Mouse (Mus musculus) hindbrain, embryonic 16.5 days (tissue): ENCODE results near the gene Prr15l. TPM values are rescaled to one million over a fixed set of nuclear protein-coding genes. Genes with fewer than 3 reads are reported as not detected.

ENCODE experiments used
- ATAC-seq: fragments of 200-750 bp; cut with Nextera tagmentation; 2 replicates; pipeline ENCODE4 v1.8.0; 2017; ENCODE audit warnings: moderate TSS enrichment, moderate library complexity
- H3K27ac ChIP-seq: fragments of 300-500 bp; sonication (generic); 2 replicates; pipeline ENCODE4 v1.5.1; 2014; ENCODE audit warnings: low read depth, mild to moderate bottlenecking, control low read depth, low read length, moderate library complexity
- H3K27me3 ChIP-seq: fragments of 300-500 bp; sonication (generic); replicated peaks from 2 replicates; pipeline ENCODE4 v1.6.1; 2014; ENCODE audit warnings: low read length; ENCODE audit not compliant: control insufficient read depth, insufficient read depth
- H3K36me3 ChIP-seq: fragments of 300-500 bp; sonication (generic); 2 replicates; pipeline ENCODE4 v1.6.1; 2014; ENCODE audit warnings: mild to moderate bottlenecking, low read length, moderate library complexity, mixed read lengths; ENCODE audit not compliant: control insufficient read depth, insufficient read depth
- H3K4me1 ChIP-seq: fragments of 300-500 bp; sonication (generic); 2 replicates; pipeline ENCODE4 v1.6.1; 2014; ENCODE audit warnings: low read depth, low read length; ENCODE audit not compliant: control insufficient read depth, insufficient read depth
- H3K4me2 ChIP-seq: fragments of 300-500 bp; sonication (generic); 2 replicates; pipeline ENCODE4 v1.6.1; 2014; ENCODE audit warnings: mild to moderate bottlenecking, low read length, control low read depth, moderate library complexity
- H3K4me3 ChIP-seq: fragments of 300-500 bp; sonication (generic); 2 replicates; pipeline ENCODE4 v1.5.1; 2014; ENCODE audit warnings: mild to moderate bottlenecking, low read length, control low read depth, moderate library complexity
- H3K9ac ChIP-seq: fragments of 300-500 bp; sonication (generic); 2 replicates; pipeline ENCODE4 v1.6.1; 2014; ENCODE audit warnings: low read depth, mild to moderate bottlenecking, control low read depth, low read length, moderate library complexity
- H3K9me3 ChIP-seq: fragments of 300-500 bp; sonication (generic); 2 replicates; pipeline ENCODE4 v1.6.1; 2014; ENCODE audit warnings: mild to moderate bottlenecking, low read length, moderate library complexity; ENCODE audit not compliant: control insufficient read depth
- WGBS: fragments of 180-500 bp; shearing (Covaris S2); extraction: QIAGEN DNeasy Blood & Tissue Kit; methylation state at CpG from one replicate; pipeline ENCODE4 v1.1.7; 2014; 5-methylcytosine and 5-hydroxymethylcytosine counted together
- polyA plus RNA-seq: library from polyadenylated mRNA; unstranded; fragments of >200 nt; fragmentation: Nextera tagmentation; extraction: Ambion mirVana; gene quantifications from 2 replicates; pipeline ENCODE4 v1.2.1, GENCODE M21; 2015

Prr15l gene
- polyA plus RNA-seq, 1 experiment from 2014 or later = 0.60 TPM

DNA sequence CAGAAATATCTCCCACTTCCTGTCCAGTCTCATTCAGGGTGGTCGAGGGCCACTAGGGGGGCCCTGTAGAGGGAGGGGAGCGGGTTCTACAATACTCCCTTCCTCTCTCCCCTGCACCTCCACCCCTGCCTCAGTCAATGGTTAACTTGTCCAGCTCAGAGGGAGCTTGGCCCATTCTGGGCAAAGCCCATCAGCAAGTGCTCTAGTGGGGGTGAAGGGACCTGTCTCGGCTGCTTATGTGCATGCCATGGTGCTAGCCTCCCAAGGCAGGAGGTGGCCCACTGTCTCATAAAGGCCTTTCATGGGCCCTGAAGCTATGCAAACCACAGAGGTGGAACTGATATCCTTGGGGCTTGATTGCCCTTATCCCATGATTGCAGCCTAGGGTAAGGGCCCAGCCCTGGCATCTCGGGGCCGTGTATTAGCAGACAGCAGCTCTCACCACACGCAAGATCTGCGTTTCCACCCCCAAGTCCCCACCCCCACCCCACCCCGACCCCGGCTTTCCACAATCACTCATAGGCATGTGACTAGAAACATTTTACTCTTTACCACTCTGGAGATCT, 1.9 kb downstream of the Prr15l start:
- Histone ChIP-seq H3K9ac (no peak overlapping the region), H3K4me1 (0 out of 2 replicates have a peak, but pooled peaks cover 2% of the 10 kb centered on the region), H3K4me3 (no peak overlapping the region), H3K9me3 (no peaks in the 10 kb centered on the region), H3K36me3 (no peaks in the 10 kb centered on the region), H3K4me2 (no peak overlapping the region), H3K27me3 (peaks cover 4% of the 10 kb centered on the region; the same call in 1 of the 2 replicates), H3K27ac (no peak overlapping the region)
- no peak for ATAC-seq
- 70% methylated on average over 9 of the region's 9 CpGs for WGBS

- Histone ChIP-seq H3K9me3 (no peaks in the 10 kb centered on the region), H3K4me1 (0 out of 2 replicates have a peak, but pooled peaks cover 2% of the 10 kb centered on the region), H3K9ac (no peak overlapping the region), H3K27me3 (peaks cover 4% of the 10 kb centered on the region; the same call in 1 of the 2 replicates), H3K4me2 (no peak overlapping the region), H3K36me3 (no peaks in the 10 kb centered on the region), H3K4me3 (no peak overlapping the region), H3K27ac (no peak overlapping the region)
- ATAC-seq = no peak
- 73% methylated on average over 8 of the region's 8 CpGs for WGBS
Measured at GRCm38 (mm10) chr11:96931327-96932062, 3.6 kb downstream of the Prr15l start.

- no peak for ATAC-seq
- WGBS = 91% methylated on average over 13 of the region's 13 CpGs
- Histone ChIP-seq H3K27me3 (peaks cover 4% of the 10 kb centered on the region; the same call in 1 of the 2 replicates), H3K27ac (no peak overlapping the region), H3K9ac (no peak overlapping the region), H3K9me3 (no peaks in the 10 kb centered on the region), H3K4me1 (0 out of 2 replicates have a peak, but pooled peaks cover 2% of the 10 kb centered on the region), H3K36me3 (no peaks in the 10 kb centered on the region), H3K4me3 (no peak overlapping the region), H3K4me2 (no peak overlapping the region)
Measured at GRCm38 (mm10) chr11:96933562-96934276, 5.8 kb downstream of the Prr15l start.

DNA sequence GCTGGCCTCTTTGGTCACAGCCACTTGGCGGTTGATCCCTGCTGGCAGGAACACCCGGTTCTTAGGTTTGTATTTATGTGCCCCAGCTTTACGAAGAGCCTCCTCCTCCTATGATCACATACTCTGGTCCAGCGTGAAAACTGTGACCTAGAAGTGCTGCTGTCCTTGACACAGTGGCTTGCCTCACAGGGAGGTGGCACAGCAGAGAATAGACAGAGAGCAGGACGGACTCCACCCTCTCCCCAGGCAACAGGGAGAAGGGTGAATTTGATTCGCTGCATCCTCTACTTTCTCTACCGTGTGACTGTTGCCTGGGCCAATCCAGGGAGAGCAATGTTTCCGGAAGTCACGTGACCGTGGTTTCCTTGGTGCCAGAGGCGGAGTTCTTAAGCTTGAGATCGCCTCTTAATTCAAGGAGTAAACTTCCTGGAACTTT, 7.0 kb downstream of the Prr15l start:
- H3K9me3 ChIP-seq = no peaks in the 10 kb centered on the region
- no peaks in the 10 kb centered on the region for H3K36me3 ChIP-seq
- H3K4me3 ChIP-seq = no peak overlapping the region
- peak overlapping the region; percentile 35 for H3K4me2 ChIP-seq
- 21% methylated on average over 12 of the region's 12 CpGs for WGBS
- no peak overlapping the region for H3K27ac ChIP-seq
- peak; percentile 91 for ATAC-seq
- no peaks in the 10 kb centered on the region for H3K27me3 ChIP-seq
- no peaks in the 10 kb centered on the region for H3K4me1 ChIP-seq
- H3K9ac ChIP-seq = no peak overlapping the region

DNA sequence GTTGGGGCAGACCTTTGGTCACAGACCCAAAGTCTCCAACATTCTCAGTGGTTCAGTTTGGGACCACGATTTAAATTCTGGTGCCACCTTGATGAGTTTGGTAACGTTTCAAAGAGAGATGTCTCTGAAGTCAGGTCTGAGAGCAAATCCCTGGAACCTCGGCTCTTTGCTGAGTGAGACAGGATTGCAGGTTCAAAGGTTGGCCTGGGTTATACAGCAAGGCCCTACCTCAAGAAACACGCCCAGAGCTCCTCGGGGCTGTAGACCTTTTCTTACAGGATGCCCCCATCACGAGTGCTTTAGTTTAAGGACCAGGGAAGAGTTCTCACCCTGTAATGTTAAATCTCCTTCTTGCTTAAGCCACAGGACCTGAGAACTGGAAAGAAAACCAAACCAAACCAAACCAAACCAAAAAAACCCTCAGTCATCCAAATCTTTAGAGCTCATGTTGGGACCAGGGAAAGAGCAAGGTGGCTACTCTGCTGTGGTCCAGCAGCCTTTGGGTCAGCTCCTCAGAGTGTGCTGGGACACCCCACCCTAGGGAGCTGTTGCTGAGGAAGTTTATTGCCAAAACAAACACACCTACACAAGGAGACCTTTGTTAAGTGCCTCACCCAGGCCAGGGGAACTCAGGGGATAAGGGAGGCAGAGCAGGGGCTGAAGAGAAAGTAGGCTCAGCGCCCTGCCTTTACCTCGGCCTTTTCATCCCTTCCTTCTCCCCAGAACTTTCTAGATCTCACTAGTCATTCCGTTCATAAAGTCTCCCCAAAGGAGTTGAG, 8.2 kb downstream of the Prr15l start:
- Histone ChIP-seq H3K4me3 (no peak overlapping the region), H3K27me3 (no peaks in the 10 kb centered on the region), H3K36me3 (no peaks in the 10 kb centered on the region), H3K9me3 (no peaks in the 10 kb centered on the region), H3K27ac (no peak overlapping the region), H3K4me2 (no peak overlapping the region), H3K9ac (no peak overlapping the region), H3K4me1 (no peaks in the 10 kb centered on the region)
- WGBS = 90% methylated on average over 9 of the region's 9 CpGs
- ATAC-seq = no peak

DNA sequence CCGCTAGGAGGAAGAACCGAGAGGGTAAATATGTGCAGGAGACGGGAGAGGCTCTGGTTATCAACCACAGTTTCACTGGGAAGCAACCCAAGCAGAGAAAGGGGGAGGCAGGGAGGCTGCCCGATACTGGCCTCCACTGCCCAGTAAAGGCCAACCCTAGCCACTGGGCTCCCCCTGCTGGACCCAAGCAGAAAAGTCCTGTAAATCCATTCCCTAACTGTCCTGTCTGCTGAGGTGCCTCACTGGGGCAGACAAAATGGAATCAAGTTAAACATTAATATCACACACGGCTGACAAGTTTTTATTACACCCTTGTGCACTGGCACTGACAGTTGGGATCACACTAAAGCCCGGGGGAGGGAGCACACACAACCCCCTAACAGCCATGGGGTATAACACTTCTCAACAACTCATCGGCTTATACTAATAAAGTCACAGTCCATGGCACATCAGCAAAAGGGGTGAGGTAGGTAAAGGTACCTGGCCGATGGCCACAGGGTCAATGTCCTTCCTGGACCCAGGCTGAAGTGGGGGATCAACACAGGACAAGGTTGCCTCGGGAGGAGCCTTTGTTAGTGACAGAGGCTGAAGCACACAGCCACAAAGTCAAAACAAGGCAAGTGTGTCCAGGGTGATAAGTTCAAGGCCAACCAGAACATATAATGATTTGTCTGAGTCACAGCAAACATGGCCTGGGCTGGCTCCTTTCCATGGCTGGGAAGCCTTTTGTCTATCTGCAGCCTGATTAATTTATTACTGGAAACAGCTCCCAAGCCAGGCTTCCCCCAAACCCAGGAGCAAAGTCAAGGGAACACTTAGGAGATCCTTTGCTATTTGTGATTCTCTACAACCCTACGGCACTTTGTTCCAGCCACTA, 9.9 kb downstream of the Prr15l start:
- no peaks in the 10 kb centered on the region for H3K4me1 ChIP-seq
- H3K4me2 ChIP-seq = no peak overlapping the region
- no peaks in the 10 kb centered on the region for H3K9me3 ChIP-seq
- no peaks in the 10 kb centered on the region for H3K27me3 ChIP-seq
- no peak overlapping the region for H3K9ac ChIP-seq
- H3K27ac ChIP-seq = no peak overlapping the region
- no peaks in the 10 kb centered on the region for H3K36me3 ChIP-seq
- no peak for ATAC-seq
- no peak overlapping the region for H3K4me3 ChIP-seq
- 56% methylated on average over 10 of the region's 10 CpGs for WGBS

DNA sequence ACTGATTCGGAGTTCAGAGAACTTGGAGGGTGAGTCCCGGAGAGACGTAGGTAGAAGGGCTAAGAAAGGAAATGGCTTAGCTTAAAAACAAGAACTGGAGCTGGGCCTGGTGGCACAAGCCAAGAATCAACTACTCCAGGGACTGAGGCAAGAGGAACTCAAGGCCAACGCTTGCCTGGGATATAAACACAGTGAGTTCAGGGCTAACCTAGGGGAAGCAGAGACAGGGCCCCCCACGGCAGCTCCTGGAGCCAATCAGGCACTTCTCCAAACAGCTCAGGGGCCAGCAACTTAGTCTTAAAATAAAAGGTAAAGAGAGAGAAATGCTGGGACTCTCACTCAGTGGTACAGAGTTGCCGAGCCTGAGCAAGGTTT, 10.5 kb downstream of the Prr15l start:
- no peak for ATAC-seq

More for the DNA sequence above, 10.5 kb downstream of the Prr15l start:
- no peaks in the 10 kb centered on the region for H3K36me3 ChIP-seq
- H3K27ac ChIP-seq = no peak overlapping the region
- no peak overlapping the region for H3K4me3 ChIP-seq
- 86% methylated on average over 6 of the region's 6 CpGs for WGBS
- H3K9me3 ChIP-seq = no peaks in the 10 kb centered on the region
- no peak overlapping the region for H3K9ac ChIP-seq
- H3K27me3 ChIP-seq = no peaks in the 10 kb centered on the region
- H3K4me2 ChIP-seq = no peak overlapping the region
- peaks cover 3% of the 10 kb centered on the region for H3K4me1 ChIP-seq
